Mouse (Mus musculus) brain, adult 2 months (tissue): ENCODE data around the gene Dock6.
"Not testable (repeated sequence)": the region's sequence is repeated elsewhere in the genome, so short reads cannot be mapped to it uniquely, and the experiment has no call there.

Source experiments
- DNase-seq: peaks from one replicate; pipeline ENCODE4 v3.0.0; 2011; ENCODE audit warnings: low read depth, low spot score

The Dock6 gene

DNA sequence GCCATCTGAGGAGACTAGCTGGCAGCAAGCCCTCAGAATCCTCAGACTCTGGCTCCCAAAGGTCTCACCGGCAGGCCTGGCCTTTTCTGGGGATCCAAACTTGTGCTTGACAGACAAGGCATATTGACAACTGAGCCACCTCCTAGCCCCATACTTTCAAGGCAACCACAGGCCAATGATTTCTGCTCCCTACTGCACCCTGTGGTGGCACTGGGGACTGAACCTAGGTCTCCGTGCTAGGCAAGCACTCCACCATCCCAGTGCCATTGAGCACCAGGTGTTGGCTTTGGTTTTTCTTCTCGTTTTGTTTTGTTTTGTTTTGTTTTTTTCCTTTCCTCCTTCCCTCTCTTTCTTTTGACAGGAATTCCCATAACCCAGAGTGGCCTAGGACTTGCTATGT is 43.9 kb downstream of the Dock6 start:
- peak; percentile 35 for DNase-seq

DNA sequence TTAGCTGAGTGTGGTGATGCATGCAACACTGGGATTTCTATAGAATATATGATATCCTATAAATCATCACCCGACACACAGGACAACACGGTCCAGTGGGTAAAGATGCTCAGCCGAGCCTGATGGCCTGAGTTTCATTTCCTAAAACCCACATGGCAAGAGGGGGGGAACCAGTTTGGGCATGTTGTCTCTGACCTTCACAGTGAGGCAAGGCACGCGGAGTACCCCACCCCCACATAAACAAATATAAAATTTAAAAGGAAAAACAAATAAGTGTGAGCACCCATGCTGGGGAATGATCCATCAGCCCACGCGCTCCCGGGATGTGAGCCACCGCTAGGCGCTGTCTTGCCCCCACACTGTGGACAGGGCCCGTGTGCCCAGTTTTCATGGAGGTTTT is 45.5 kb downstream of the Dock6 start:
- DNase-seq: peak; percentile 27

DNA sequence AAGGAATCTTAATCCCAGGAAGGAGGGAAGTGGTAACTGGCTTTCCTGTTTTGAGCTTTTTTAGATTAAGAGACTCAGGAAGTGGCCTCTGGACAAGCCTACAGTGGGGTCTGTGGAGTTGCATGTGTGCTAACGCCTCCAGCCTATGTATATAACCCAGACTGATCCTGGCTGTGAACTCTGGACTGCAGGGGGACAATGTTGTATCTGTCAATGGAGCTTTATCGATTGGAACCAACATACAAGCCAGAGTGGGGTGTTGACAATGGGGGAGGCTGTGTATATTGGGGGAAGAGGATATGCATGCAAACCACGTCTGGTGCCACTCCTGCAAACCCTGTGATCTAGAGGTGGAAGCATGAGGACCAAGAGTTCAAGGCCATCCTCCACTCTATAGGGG is 46.1 kb downstream of the Dock6 start:
- DNase-seq: no peak

DNA sequence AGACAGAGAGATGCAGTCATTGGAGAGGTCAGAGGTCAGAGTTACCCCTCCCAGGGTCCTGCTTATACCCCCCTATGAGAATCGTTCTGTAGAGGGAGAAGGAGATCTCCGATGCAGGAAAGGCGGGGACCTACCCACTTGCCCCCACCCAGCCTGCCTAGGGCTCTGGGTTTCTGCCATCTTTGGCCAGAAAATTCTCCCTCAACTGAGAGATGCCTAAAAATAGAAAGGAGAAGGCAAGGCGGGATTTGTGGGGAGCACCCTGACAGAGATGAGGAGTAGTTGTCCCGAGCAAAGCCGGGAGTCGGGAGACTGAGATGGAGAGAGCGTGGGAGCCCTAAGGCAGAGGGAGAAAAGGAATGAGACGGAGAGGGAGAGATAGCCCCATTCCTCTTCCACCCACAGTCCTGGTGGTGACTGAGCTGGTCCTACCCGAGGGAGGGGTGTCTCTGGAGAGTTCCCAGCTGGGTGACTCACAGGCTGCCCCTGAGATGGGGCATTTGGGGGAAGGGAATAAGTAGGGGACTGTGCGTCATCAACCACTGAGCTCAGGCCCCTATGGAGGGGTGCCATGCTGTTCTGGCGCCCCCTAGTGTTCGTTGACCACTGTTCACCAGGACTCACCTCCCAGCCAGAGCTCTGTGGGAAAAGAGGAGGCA is 48.3 kb downstream of the Dock6 start:
- peak; percentile 97 for DNase-seq

DNA sequence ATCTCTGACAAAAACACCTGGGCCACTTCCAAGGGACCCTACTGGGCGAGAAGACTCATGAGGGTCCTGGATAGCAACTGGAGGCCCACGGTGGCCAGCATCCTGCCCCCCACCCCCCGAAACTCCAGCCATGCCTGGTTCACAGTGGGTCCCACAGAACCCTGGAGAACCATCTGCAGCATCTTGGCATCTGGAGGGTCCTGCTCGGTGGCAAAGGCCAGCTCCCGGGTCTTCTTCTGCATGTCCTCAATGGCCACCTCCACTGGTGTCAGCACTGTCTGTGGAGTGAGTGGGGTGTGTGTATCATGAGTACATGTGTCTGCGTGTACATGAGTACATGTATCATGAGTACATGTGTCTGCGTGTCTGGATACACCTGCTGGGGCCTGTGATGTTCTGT is 50.8 kb downstream of the Dock6 start:
- DNase-seq: no peak

DNA sequence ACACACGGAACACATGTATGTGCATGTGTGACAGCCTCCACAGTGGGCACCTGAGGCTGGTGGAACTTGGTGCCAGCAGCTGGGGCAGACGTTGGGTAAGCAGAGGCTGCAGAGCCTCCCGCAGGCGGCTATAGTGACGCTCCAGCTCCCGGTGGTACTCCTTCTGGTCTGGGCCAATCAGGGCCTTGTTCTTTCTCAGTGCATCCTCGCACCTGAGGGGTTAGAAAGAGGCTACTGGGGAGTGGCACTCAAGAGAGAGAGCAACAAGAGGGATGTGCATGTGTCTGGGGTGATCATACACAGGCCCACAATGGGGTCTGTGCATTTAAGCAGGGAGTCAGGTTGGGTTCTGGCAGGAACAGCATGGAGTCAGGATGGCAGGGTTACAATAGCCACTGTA is 51.3 kb downstream of the Dock6 start:
- DNase-seq: no peak

DNA sequence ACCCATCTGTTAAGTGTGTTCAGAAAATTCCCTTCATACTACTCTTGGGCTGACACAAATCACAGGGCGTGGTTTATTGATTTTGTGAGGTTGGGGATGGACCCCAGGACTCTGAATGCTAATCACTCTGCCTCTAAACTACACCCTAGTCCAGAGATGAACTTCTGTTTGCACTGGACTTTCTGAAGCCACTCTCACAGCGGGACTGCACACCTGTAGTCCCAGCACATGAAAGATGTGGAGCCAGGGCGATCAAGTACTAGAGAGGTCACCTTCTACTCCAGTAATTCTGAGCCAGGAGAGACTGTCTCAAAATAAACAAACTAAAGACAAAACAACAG is 53.5 kb downstream of the Dock6 start:
- DNase-seq: no peak

DNA sequence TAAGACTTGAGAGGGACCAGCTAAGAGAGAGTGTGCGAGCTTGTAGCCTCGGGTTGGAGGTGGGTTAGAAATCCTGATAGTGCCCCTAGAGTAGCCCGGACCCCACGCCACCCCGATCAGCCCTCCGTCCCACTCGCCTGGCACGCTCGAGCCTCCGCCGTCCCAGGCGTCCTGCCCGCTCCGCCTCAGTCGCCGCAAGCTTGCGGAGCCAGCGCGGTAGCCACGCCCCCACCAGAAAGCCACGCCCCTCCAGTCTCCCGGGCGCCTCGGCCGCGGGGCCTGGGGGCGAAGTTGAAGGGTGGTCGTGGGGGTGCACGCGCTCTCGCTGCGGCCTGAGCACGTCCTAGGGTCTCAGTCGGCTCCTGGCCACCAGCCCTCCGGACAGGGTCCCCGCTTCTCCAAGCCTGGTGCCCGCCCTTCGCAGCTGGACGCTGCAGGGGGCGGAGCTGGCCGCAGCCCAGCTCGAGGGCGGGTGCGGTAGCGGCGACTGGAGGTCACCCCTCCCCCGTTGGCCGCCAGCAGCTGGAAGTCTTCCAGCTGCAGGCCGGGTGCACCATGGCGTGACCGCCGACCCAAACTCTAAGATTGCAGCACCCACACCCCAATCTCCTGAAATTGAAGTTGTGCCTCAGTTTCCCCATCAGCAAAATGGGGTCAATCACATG is 54.0 kb downstream of the Dock6 start, which contains the start of gene Kank2:
TSS of gene Kank2 (minus strand) at position 400 of the 665 bp plus-strand sequence.
- DNase-seq: peak; percentile 67

DNA sequence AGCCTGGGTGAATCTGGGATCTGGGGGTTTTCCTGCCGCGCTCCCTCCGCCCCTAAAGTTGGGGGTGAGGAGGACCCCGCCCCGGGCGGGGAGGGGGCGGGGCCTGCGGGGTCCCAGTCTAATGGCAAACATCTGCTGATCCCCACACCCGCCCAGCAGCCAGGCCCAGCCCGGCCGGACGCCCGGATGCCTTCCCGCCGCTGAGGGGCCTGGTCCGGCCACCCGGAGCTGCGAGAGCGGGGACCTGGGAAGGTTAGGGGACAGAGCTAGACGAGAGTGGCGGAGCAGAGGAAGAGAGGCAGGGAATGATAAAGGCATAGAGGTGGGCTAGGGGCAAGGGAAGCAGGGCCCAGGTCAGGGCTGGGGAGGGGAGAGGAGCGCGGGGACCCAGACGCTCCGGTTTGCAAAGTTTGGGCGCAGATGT is 54.5 kb downstream of the Dock6 start:
- DNase-seq: no peak

DNA sequence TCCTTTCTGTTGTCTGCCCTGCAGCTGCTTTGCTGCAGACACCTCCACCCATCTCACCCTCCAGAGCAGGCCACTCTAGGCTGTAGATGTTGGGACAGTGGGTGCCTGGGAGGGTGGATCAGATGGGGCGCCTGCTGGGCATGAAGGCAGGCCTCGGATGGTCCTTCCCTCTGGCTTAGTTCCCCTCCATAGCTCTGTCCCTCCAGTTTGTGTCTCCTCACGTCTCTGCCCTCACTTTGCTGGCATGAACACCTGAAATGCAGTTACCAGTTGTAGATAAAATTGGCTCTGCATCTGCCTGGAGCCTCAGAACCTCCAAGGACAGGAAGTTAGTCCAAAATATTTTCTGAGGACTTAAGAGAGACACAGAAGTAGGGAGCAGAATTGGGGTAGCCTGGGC is 55.5 kb downstream of the Dock6 start:
- no peak for DNase-seq

DNA sequence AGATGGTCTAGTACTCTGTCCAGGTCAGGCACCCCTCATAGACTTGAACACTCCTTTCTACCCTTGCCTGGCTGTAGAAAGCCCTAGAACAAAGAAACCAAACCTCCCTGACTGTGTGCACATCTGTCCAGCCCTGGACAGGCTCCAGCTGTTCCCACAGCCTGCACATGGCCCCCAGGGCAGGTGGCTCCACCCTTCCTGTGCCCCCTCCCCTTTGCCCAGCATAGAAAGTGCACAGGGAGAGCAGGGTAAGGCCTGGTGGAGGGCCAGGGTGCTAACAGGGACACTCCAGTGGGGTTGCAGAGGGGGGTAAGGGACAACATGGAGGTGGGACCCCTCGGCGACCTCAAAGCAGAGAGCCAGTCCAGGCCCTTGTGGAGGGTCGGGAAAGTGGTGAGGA is 56.2 kb downstream of the Dock6 start:
- DNase-seq: no peak

DNA sequence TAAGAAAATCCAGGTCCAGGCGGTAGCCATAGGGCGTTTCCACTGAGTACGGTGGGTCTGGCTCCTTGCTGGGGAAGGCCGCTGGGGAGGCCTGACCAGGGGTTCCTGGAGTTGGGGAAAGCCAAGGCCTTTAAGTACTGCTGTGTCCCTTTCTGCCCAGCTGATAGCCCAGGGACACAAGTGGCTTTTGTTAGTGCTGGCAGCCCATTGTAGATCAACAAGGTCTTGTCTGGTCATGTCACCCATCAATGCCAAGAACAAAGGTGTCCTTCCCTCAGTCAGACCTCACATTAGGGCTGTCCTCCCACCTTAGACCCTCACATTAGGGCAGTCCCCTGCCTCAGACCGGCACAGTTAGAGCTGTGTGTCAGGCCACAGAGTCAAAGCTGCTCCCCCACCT is 56.9 kb downstream of the Dock6 start:
- peak; percentile 45 for DNase-seq

DNA sequence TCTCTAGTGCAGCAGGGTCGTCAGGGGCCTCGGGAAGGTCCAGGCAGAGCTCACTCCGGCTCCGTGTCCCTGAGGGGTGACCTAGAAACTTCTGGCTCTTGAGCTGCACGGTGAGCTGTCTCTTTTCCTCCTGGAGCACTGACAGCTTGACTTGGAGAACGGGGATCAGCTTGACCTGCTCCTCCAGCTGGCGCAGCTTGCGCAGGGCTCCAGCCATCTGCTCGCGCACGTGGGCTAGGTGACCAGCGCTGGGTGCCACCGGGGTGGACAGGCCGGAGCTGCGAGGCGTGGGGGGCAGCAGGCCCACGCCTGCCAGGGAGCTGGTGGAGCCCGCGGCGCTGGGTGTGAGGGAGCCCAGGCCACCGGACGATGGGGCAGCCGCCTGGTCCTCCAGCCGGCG is 57.5 kb downstream of the Dock6 start:
- DNase-seq: peak; percentile 95

DNA sequence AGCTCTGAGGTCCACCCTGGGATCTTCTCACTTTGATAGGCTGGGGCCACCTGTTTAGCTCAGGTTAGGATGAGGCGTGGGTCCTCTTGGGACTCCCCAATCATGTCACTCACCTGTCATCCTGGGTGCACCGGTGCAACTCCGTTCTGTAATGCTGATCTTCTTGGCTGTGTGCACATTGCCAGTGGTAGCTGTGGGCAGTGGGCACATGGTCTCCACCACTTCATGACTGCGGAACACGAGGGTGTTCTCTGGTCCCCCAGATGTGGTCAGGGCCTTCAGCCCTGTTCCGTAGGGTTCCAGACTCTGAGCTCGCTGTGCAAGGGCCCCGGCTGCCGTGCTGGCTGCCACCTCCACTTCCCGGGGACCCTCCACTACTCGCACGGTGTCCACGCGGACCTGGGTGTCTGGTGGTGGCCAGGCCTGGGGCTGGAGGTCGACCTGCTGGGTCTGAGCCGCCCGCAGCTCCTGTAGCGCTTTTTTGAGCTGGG is 58.0 kb downstream of the Dock6 start:
- DNase-seq: no peak

DNA sequence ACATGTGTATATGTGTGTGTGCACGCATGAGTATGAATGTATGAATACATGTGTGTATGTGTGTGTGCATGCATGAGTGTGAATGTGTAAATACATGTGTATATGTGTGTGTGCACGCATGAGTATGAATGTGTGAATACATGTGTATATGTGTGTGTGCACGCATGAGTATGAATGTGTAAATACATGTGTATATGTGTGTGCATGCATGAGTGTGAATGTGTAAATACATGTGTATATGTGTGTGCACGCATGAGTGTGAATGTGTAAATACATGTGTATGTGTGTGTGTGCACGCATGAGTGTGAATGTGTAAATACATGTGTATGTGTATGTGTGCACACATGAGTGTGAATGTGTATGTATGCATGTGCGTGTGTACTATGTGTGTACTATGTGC is 58.9 kb downstream of the Dock6 start:
- DNase-seq: not testable (repeated sequence)

DNA sequence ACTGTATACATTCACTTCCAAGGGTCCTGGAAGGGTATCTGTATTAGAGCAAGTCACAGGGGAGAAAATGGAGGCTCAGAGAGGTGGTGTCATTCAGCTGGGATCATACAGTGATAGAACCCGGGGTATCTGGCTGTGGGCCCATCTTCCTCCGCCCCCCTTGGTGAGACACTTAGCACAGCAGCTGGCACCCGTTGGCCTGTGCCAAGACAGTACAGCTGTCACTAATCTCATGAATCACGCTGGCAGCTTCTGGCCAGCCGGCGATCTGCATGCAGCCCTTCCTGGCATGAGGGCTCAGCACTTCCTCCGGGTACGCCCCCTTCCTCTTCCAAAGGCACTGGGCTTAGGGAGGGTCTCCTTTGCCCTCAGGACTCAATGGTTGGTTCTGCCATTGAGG is 59.8 kb downstream of the Dock6 start:
- peak; percentile 81 for DNase-seq

DNA sequence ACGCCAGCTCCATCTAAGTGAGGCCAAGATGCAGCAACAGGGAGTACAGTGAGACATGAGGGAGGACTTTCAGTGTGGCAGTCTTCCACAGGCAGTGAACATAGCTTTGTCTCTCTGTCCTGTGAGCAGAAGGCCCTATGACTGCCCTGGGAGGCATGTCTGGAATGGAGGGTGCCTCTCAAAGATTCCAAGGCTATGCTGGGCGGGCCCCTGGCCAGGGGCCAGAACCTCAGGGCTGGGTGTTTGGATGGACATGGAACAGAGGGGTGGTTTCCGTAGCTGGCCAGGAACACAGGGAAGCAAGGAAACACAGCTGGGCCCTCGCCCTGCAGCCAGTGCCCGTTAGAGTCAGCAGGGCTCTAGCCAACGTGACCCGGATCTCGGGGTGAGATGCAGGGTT is 60.6 kb downstream of the Dock6 start:
- peak; percentile 25 for DNase-seq

DNA sequence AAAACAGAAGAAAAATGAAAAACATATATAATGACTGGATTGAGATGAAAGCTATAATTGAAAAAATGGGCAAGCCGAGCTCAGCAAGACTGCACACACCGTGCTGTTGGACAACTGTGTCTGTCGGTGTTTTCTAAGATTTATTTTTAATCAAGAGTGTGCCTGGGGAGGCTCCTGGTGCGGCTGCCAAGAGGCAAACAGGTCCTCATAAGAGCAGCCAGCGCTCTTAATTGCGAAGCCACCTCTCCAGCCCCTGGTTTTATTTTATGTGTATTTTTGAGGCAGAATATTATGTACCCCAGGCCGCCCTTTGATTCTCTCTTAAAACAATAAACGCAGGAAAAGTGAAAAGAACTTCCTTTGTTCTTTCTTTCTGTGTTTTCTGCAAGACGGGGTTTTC is 64.2 kb downstream of the Dock6 start:
- DNase-seq: no peak

DNA sequence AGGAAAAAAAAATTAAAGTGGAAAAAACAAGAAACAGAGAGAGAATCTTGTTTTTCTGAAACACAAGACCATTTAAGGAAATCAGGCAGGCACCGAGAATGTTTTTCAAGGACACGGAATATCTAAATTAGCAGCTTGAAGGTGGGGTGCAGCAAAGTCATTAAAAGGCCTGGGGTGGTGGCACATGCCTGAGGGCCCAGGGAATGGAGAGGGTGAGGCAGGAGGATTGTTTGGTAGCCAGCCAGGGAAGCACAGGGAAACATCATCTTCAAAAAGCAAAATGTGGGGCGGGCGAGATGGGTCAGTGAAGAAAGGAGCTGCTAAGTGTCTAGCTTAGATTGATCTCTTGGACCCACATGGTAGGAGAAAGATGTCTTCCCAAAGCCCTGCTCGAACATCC is 64.8 kb downstream of the Dock6 start:
- no peak for DNase-seq

DNA sequence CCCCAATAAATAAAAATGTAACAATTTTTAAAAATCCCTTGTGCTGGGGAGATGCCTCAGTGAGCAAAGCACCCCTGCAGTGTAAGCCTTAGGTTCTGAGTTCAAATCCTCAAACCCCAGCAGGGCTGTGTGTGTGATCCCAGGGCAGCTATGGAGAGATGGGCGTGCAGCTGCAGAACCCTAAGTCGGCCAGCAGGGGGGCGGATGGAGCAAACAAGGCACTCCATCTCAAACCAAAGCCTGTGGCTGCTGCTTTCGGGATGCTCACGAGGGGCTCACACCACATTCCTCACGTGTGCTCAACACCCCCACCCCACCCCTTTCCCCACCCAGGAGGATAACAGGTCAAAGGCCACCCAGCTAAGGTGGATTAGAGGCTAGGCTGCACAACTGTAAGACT is 65.5 kb downstream of the Dock6 start:
- peak; percentile 75 for DNase-seq

DNA sequence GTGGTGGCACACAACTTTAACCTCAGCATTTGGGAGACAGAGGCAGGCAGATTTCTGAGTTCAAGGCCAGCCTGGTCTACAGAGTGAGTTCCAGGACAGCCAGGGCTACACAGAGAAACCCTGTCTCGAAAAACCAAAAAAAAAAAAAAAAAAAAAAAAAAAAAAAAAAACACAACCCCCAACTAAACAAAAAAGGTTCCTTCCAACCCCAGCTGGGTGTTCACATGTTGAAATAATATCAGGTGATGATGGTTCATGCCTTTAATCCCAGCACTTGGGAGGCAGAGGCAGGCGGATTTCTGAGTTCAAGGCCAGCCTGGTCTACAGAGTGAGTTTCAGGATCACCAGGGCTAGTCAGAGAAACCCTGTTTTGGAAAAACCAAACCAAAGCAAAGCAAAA is 66.1 kb downstream of the Dock6 start:
- DNase-seq: not testable (repeated sequence)

DNA sequence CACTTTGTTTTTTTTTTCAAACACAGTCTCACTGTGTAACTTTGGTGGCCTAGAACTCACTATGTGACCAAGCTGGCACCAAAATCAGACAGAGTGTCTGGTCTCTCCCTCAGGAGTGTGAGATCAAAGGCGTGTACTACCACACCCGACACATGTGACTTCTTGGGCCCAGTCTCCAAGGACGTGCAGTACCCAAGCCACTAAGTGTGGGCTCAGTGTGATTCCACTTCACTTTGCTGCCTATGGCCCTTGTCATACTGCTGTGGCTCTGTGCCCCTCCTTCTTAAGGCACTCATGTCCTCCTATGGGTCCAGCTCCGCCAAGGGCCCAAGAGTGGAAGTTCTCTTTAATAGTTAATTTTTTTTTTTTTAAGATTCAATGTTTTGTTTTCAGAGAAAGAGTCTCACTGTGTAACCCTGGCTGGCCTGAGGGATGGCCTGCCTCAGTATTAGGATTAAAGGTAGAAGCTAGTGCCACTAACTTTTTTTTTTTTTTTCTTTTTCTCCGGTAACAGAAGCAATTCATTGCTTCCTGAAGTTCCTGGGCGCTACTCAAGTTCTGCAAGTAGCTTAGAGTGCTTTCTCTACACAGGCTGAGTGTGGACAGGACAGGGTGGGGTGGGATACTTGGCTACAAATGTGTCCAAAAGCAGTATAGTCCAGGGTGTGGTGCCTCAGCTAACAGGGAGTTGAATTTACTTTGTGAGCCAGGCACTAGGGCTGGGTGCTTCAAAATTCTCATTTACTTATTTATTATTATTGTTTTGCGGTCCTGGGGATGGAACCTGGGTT is 67.7 kb downstream of the Dock6 start:
- DNase-seq: no peak
